Mouse (Mus musculus) limb, embryonic 13.5 days (tissue): ENCODE measurements around the gene Galnt2. TPM values are rescaled to one million over a fixed set of nuclear protein-coding genes. Genes with fewer than 3 reads are reported as not detected.

Source experiments
- ATAC-seq: fragments of 200-750 bp; cut with Nextera tagmentation; 2 replicates; pipeline ENCODE4 v1.8.0; 2017; ENCODE audit warnings: low read depth, moderate number of reproducible peaks, moderate TSS enrichment; ENCODE audit not compliant: low FRiP score
- H3K27ac ChIP-seq: fragments of 300-500 bp; sonication (generic); 2 replicates; pipeline ENCODE4 v1.5.1; 2015; ENCODE audit warnings: inconsistent platforms, mild to moderate bottlenecking, moderate library complexity
- H3K27me3 ChIP-seq: fragments of 300-500 bp; sonication (generic); 2 replicates; pipeline ENCODE4 v1.6.1; 2015; ENCODE audit warnings: mild to moderate bottlenecking, inconsistent platforms
- H3K36me3 ChIP-seq: fragments of 300-500 bp; sonication (generic); 2 replicates; pipeline ENCODE4 v1.6.1; 2015; ENCODE audit warnings: inconsistent platforms, mild to moderate bottlenecking, moderate library complexity
- H3K4me1 ChIP-seq: fragments of 300-500 bp; sonication (generic); 2 replicates; pipeline ENCODE4 v1.6.1; 2015; ENCODE audit warnings: inconsistent platforms
- H3K4me2 ChIP-seq: fragments of 300-500 bp; sonication (generic); replicated peaks from 2 replicates; pipeline ENCODE4 v1.6.1; 2015; ENCODE audit warnings: inconsistent platforms, mild to moderate bottlenecking, moderate library complexity
- H3K4me3 ChIP-seq: fragments of 300-500 bp; sonication (generic); 2 replicates; pipeline ENCODE4 v1.5.1; 2015; ENCODE audit warnings: moderate library complexity, mild to moderate bottlenecking, inconsistent platforms
- H3K9ac ChIP-seq: fragments of 300-500 bp; sonication (generic); 2 replicates; pipeline ENCODE4 v1.6.1; 2015; ENCODE audit warnings: mild to moderate bottlenecking, inconsistent platforms
- H3K9me3 ChIP-seq: fragments of 300-500 bp; sonication (generic); 2 replicates; pipeline ENCODE4 v1.6.1; 2016; ENCODE audit warnings: inconsistent platforms
- WGBS: fragments of 180-500 bp; shearing (Covaris S2); methylation state at CpG from one replicate; pipeline ENCODE4 v1.1.7; 2015; 5-methylcytosine and 5-hydroxymethylcytosine counted together
- polyA plus RNA-seq: library from polyadenylated mRNA; unstranded; fragments of >200 nt; fragmentation: Nextera tagmentation; extraction: Ambion mirVana; gene quantifications from 2 replicates; pipeline ENCODE4 v1.2.1, GENCODE M21; 2015

The Galnt2 gene
- polyA plus RNA-seq, 1 experiment from 2014 or later = 48.0 TPM

GRCm38 (mm10) chr8:124200400-124200799, 30.8 kb upstream of the Galnt2 start:
- Histone ChIP-seq H3K4me1 (peaks cover 22% of the 10 kb centered on the region), H3K27me3 (no peaks in the 10 kb centered on the region), H3K4me3 (no peak overlapping the region), H3K36me3 (no peaks in the 10 kb centered on the region), H3K4me2 (no peak overlapping the region), H3K27ac (no peak overlapping the region), H3K9ac (no peak overlapping the region), H3K9me3 (no peaks in the 10 kb centered on the region)
- 51% methylated on average over 7 of the region's 7 CpGs for WGBS
- ATAC-seq = no peak

- Histone ChIP-seq H3K9ac (no peak overlapping the region), H3K9me3 (no peaks in the 10 kb centered on the region), H3K36me3 (no peaks in the 10 kb centered on the region), H3K27me3 (no peaks in the 10 kb centered on the region), H3K4me3 (no peak overlapping the region), H3K4me1 (peaks cover 10% of the 10 kb centered on the region), H3K27ac (no peak overlapping the region), H3K4me2 (no peak overlapping the region)
- ATAC-seq = no peak
- 82% methylated on average over 8 of the region's 8 CpGs for WGBS
Observed at GRCm38 (mm10) chr8:124201706-124202105, 29.5 kb upstream of the Galnt2 start.

GRCm38 (mm10) chr8:124202895-124203294, 28.3 kb upstream of the Galnt2 start:
- 89% methylated on average over 5 of the region's 5 CpGs for WGBS
- Histone ChIP-seq H3K27me3 (no peaks in the 10 kb centered on the region), H3K9me3 (no peaks in the 10 kb centered on the region), H3K4me3 (no peak overlapping the region), H3K9ac (no peak overlapping the region), H3K36me3 (no peaks in the 10 kb centered on the region), H3K4me1 (0 out of 2 replicates have a peak, but pooled peaks cover 5% of the 10 kb centered on the region), H3K4me2 (no peak overlapping the region), H3K27ac (no peak overlapping the region)
- no peak for ATAC-seq

GRCm38 (mm10) chr8:124204001-124204601, 27.1 kb upstream of the Galnt2 start:
- no peak for ATAC-seq
- Histone ChIP-seq H3K4me3 (no peak overlapping the region), H3K4me2 (no peak overlapping the region), H3K27me3 (no peaks in the 10 kb centered on the region), H3K9ac (no peak overlapping the region), H3K27ac (no peak overlapping the region), H3K4me1 (0 out of 2 replicates have a peak, but pooled peaks cover 5% of the 10 kb centered on the region), H3K36me3 (no peaks in the 10 kb centered on the region), H3K9me3 (no peaks in the 10 kb centered on the region)
- 86% methylated on average over 13 of the region's 13 CpGs for WGBS

GRCm38 (mm10) chr8:124212148-124212547, 19.0 kb upstream of the Galnt2 start:
- Histone ChIP-seq H3K4me1 (peaks cover 7% of the 10 kb centered on the region; the same call in 1 of the 2 replicates), H3K36me3 (no peaks in the 10 kb centered on the region), H3K27me3 (no peaks in the 10 kb centered on the region), H3K27ac (no peak overlapping the region), H3K4me3 (no peak overlapping the region), H3K9me3 (no peaks in the 10 kb centered on the region), H3K4me2 (no peak overlapping the region), H3K9ac (no peak overlapping the region)
- 52% methylated on average over 2 of the region's 2 CpGs for WGBS
- ATAC-seq = no peak

- Histone ChIP-seq H3K27ac (no peak overlapping the region), H3K9ac (no peak overlapping the region), H3K4me1 (peaks cover 23% of the 10 kb centered on the region), H3K4me3 (no peak overlapping the region), H3K4me2 (no peak overlapping the region), H3K9me3 (no peaks in the 10 kb centered on the region), H3K36me3 (no peaks in the 10 kb centered on the region), H3K27me3 (no peaks in the 10 kb centered on the region)
- no peak for ATAC-seq
Observed at GRCm38 (mm10) chr8:124216951-124217350, 14.2 kb upstream of the Galnt2 start.

- no peak overlapping the region for H3K27ac ChIP-seq
- no peak overlapping the region for H3K4me3 ChIP-seq
- 64% methylated on average over 2 of the region's 2 CpGs for WGBS
- H3K9me3 ChIP-seq = no peaks in the 10 kb centered on the region
- no peaks in the 10 kb centered on the region for H3K36me3 ChIP-seq
- peaks cover 27% of the 10 kb centered on the region for H3K4me1 ChIP-seq
- no peak overlapping the region for H3K9ac ChIP-seq
- H3K27me3 ChIP-seq = no peaks in the 10 kb centered on the region
- no peak overlapping the region for H3K4me2 ChIP-seq
- no peak for ATAC-seq
Observed at GRCm38 (mm10) chr8:124229883-124230282, 1.3 kb upstream of the Galnt2 start.

- Histone ChIP-seq H3K4me1 (peaks cover 27% of the 10 kb centered on the region), H3K36me3 (no peaks in the 10 kb centered on the region), H3K27ac (no peak overlapping the region), H3K4me2 (peak overlapping the region; percentile 98), H3K9me3 (no peaks in the 10 kb centered on the region), H3K4me3 (peak overlapping the region; percentile 89), H3K9ac (no peak overlapping the region), H3K27me3 (no peaks in the 10 kb centered on the region)
- ATAC-seq = no peak
- WGBS = 53% methylated on average over 8 of the region's 8 CpGs
Observed at GRCm38 (mm10) chr8:124230496-124231175, 555 bp upstream of the Galnt2 start.

GRCm38 (mm10) chr8:124231485-124232279, 491 bp downstream of the Galnt2 start:
- peak overlapping the region; percentile 98 for H3K4me2 ChIP-seq
- H3K4me3 ChIP-seq = peak overlapping the region; percentile 89
- peak overlapping the region; percentile 89 for H3K9ac ChIP-seq
- under 1% methylated on average over 66 of the region's 83 CpGs for WGBS
- peaks cover 27% of the 10 kb centered on the region for H3K4me1 ChIP-seq
- no peaks in the 10 kb centered on the region for H3K36me3 ChIP-seq
- H3K27me3 ChIP-seq = no peaks in the 10 kb centered on the region
- ATAC-seq = peak; percentile 71
- H3K27ac ChIP-seq = peak overlapping the region; percentile 63; the same call in 1 of the 2 replicates
- H3K9me3 ChIP-seq = no peaks in the 10 kb centered on the region

GRCm38 (mm10) chr8:124232280-124232600, 1.0 kb downstream of the Galnt2 start:
- H3K27me3 ChIP-seq = no peaks in the 10 kb centered on the region
- H3K36me3 ChIP-seq = no peaks in the 10 kb centered on the region
- no peaks in the 10 kb centered on the region for H3K9me3 ChIP-seq
- H3K27ac ChIP-seq = no peak overlapping the region
- no peak for ATAC-seq
- WGBS = 7% methylated on average over 18 of the region's 18 CpGs
- peak overlapping the region; percentile 98 for H3K4me2 ChIP-seq
- peak overlapping the region; percentile 89 for H3K9ac ChIP-seq
- H3K4me3 ChIP-seq = peak overlapping the region; percentile 89
- peaks cover 27% of the 10 kb centered on the region for H3K4me1 ChIP-seq

- Histone ChIP-seq H3K4me3 (no peak overlapping the region), H3K9ac (no peak overlapping the region), H3K27ac (no peak overlapping the region), H3K4me1 (peaks cover 34% of the 10 kb centered on the region), H3K36me3 (no peaks in the 10 kb centered on the region), H3K27me3 (no peaks in the 10 kb centered on the region), H3K9me3 (no peaks in the 10 kb centered on the region), H3K4me2 (no peak overlapping the region)
- WGBS = 53% methylated on average over 2 of the region's 2 CpGs
- ATAC-seq = no peak
Observed at GRCm38 (mm10) chr8:124234496-124234895, 3.3 kb downstream of the Galnt2 start.

- Histone ChIP-seq H3K4me1 (peaks cover 43% of the 10 kb centered on the region), H3K9me3 (no peaks in the 10 kb centered on the region), H3K36me3 (no peaks in the 10 kb centered on the region), H3K9ac (no peak overlapping the region), H3K4me2 (no peak overlapping the region), H3K27ac (no peak overlapping the region), H3K4me3 (no peak overlapping the region), H3K27me3 (no peaks in the 10 kb centered on the region)
- WGBS = 94% methylated on average over 4 of the region's 4 CpGs
- ATAC-seq = no peak
Observed at GRCm38 (mm10) chr8:124235536-124235935, 4.3 kb downstream of the Galnt2 start.
